Mouse (Mus musculus): Measurements from ENCODE around the gene Tomm34. TPM values are rescaled to one million over a fixed set of nuclear protein-coding genes. Genes with fewer than 3 reads are reported as not detected.

Tomm34 gene
- polyA plus RNA-seq, 1 experiment from 2014 or later = 60.7 TPM

DNA sequence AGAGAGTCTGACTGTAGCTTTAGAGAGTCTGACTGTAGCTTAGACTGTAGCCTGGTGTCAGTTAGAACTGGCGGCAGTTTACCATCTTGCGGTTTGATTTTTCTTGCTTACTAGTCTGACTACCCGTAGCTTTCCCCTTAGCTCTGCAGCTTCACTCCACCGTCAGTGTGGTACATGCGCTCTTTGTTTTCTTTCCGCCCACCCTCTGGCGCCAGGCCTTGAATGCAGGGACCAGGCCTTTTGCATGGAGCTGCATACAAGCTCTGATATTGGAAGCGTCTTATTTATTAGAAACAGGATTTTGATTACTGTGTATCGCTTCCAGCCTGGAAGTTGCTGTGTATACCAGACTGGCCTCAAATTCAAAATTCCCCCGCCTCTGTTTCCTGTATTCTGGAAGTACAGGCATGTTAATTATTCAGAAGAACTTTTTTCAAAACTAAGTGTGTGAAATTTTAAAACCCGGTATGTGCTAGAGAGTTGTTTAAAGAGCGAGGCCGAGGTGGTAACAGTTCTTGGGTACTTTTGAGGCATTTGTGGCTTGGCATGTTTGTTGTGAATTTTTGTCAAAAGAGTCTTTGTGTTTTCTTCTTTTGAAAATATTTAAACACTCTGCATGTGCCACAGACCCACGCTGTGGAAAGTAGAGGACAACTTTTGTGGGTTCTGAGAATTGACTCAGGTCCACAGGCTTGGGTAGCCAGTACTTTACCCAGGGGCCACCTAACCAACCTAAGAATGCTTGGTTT, 35.5 kb upstream of the Tomm34 start:
- H3K9me3 ChIP-seq (ENCODE audit: control insufficient read depth, low read length) = no peaks in the 10 kb centered on the region
- H3K4me2 ChIP-seq (ENCODE audit: low read length) = no peak overlapping the region
- peaks cover 36% of the 10 kb centered on the region; the same call in 1 of the 2 replicates for H3K36me3 ChIP-seq (ENCODE audit: control insufficient read depth, insufficient read depth, low read length)
- H3K27ac ChIP-seq (replicated peaks in 1 of 2; ENCODE audit: control insufficient read depth in 1 of 2, insufficient read depth in 1 of 2, low read depth in 2 of 2, low read length in 2 of 2) = no peak overlapping the region
- ATAC-seq (ENCODE audit: insufficient number of reproducible peaks, insufficient read depth, low FRiP score, low read depth) = no peak
- H3K4me1 ChIP-seq (ENCODE audit: control insufficient read depth in 2 of 2, insufficient read depth in 2 of 2, low read length in 2 of 2) = peaks cover 7 to 13% of the 10 kb centered on the region in 2 experiments
- no peak overlapping the region for H3K9ac ChIP-seq (ENCODE audit: low read length)
- no peaks in the 10 kb centered on the region for H3K27me3 ChIP-seq (ENCODE audit: control insufficient read depth, insufficient read depth, low read length)
- WGBS = 84% methylated on average over 14 of the region's 14 CpGs
- no peak overlapping the region for H3K4me3 ChIP-seq (ENCODE audit: control insufficient read depth in 1 of 2, insufficient read depth in 1 of 2, low read depth in 1 of 2, low read length in 2 of 2)

- H3K4me2 ChIP-seq (ENCODE audit: low read length) = no peak overlapping the region
- no peak overlapping the region for H3K9ac ChIP-seq (ENCODE audit: low read length)
- no peaks in the 10 kb centered on the region for H3K9me3 ChIP-seq (ENCODE audit: control insufficient read depth, low read length)
- ATAC-seq (ENCODE audit: insufficient number of reproducible peaks, insufficient read depth, low FRiP score, low read depth) = no peak
- peaks cover 3 to 9% of the 10 kb centered on the region in 2 experiments for H3K4me1 ChIP-seq (ENCODE audit: control insufficient read depth in 2 of 2, insufficient read depth in 2 of 2, low read length in 2 of 2)
- H3K27ac ChIP-seq (replicated peaks in 1 of 2; ENCODE audit: control insufficient read depth in 1 of 2, insufficient read depth in 1 of 2, low read depth in 2 of 2, low read length in 2 of 2) = no peak overlapping the region
- H3K27me3 ChIP-seq (ENCODE audit: control insufficient read depth, insufficient read depth, low read length) = no peaks in the 10 kb centered on the region
- H3K36me3 ChIP-seq (ENCODE audit: control insufficient read depth, insufficient read depth, low read length) = peaks cover 58% of the 10 kb centered on the region
- H3K4me3 ChIP-seq (ENCODE audit: control insufficient read depth in 1 of 2, insufficient read depth in 1 of 2, low read depth in 1 of 2, low read length in 2 of 2) = no peak overlapping the region
- WGBS = 43% methylated on average over 4 of the region's 4 CpGs
Measured at GRCm38 (mm10) chr2:164103501-164103900, 32.5 kb upstream of the Tomm34 start.

DNA sequence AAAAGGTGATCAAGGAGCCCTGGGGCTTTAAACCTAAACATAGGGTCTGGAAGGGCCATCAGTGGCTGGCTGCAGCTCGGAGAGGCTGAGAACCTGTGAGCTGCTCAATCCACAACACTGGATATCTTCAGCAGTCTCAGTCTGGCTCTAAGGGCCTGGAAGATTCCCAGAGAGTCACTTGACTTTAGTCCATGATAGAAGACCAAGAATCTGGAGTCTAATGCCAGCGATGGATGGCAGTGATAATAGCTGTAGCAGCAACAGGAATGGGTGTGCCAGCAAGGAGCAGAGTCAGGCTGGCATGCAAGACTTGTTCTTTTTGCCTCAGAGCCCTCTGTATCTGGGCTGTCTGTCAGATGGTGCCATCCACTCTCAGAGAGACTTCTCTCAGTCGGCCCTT, 31.4 kb upstream of the Tomm34 start:
- WGBS = 82% methylated on average over 3 of the region's 3 CpGs
- ATAC-seq (ENCODE audit: insufficient number of reproducible peaks, insufficient read depth, low FRiP score, low read depth) = no peak
- Histone ChIP-seq H3K4me2 (ENCODE audit: low read length) (no peak overlapping the region), H3K4me1 (ENCODE audit: control insufficient read depth in 2 of 2, insufficient read depth in 2 of 2, low read length in 2 of 2) (peaks cover 0 to 3% of the 10 kb centered on the region in 2 experiments; a peak in 2 of 4 replicates), H3K27ac (replicated peaks in 1 of 2; ENCODE audit: control insufficient read depth in 1 of 2, insufficient read depth in 1 of 2, low read depth in 2 of 2, low read length in 2 of 2) (no peak overlapping the region), H3K4me3 (ENCODE audit: control insufficient read depth in 1 of 2, insufficient read depth in 1 of 2, low read depth in 1 of 2, low read length in 2 of 2) (no peak overlapping the region), H3K9me3 (ENCODE audit: control insufficient read depth, low read length) (no peaks in the 10 kb centered on the region), H3K36me3 (ENCODE audit: control insufficient read depth, insufficient read depth, low read length) (peaks cover 67% of the 10 kb centered on the region), H3K27me3 (ENCODE audit: control insufficient read depth, insufficient read depth, low read length) (no peaks in the 10 kb centered on the region), H3K9ac (ENCODE audit: low read length) (no peak overlapping the region)

GRCm38 (mm10) chr2:164101936-164102335, 31.0 kb upstream of the Tomm34 start:
- H3K4me2 ChIP-seq (ENCODE audit: low read length) = no peak overlapping the region
- WGBS = 85% methylated on average over 1 of the region's 1 CpGs
- no peaks in the 10 kb centered on the region for H3K27me3 ChIP-seq (ENCODE audit: control insufficient read depth, insufficient read depth, low read length)
- no peak overlapping the region for H3K4me3 ChIP-seq (ENCODE audit: control insufficient read depth in 1 of 2, insufficient read depth in 1 of 2, low read depth in 1 of 2, low read length in 2 of 2)
- H3K9me3 ChIP-seq (ENCODE audit: control insufficient read depth, low read length) = no peaks in the 10 kb centered on the region
- H3K27ac ChIP-seq (replicated peaks in 1 of 2; ENCODE audit: control insufficient read depth in 1 of 2, insufficient read depth in 1 of 2, low read depth in 2 of 2, low read length in 2 of 2) = no peak overlapping the region
- H3K36me3 ChIP-seq (ENCODE audit: control insufficient read depth, insufficient read depth, low read length) = peaks cover 68% of the 10 kb centered on the region
- no peak for ATAC-seq (ENCODE audit: insufficient number of reproducible peaks, insufficient read depth, low FRiP score, low read depth)
- H3K4me1 ChIP-seq (ENCODE audit: control insufficient read depth in 2 of 2, insufficient read depth in 2 of 2, low read length in 2 of 2) = no peaks in the 10 kb centered on the region; a peak in 1 of 4 replicates
- H3K9ac ChIP-seq (ENCODE audit: low read length) = no peak overlapping the region

DNA sequence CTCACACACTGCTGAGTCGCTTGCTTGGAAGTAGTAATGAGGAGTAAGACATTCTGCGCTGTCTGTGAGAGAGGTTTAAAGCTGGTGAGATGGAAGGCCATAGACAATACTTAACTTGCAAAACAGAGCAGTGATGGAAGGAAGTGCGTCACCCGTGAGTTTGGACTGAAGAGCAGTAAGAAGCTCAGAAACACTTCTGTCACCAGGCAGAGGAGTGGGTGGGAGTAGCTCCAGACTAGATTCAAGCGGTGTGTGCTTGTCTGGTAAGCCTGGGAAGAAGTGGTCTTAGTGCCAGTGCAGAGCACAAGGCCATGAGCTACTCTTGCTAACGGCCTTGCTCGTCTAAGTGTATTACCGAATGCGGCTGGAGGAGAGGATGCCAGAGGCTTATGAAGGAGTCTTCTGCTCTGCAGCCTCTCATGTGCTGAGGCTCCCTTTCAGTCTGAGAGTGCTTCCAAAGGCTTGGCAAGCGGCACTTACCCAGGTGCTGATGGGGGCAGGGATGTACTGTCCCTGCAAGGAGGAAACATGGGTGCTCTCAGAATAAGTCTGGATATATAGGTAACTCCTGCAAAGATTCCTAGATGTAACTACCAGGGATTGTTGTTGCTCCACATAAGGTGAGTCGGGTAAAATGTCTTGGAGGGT, 27.8 kb upstream of the Tomm34 start:
- Histone ChIP-seq H3K9ac (ENCODE audit: low read length) (no peak overlapping the region), H3K27me3 (ENCODE audit: control insufficient read depth, insufficient read depth, low read length) (no peaks in the 10 kb centered on the region), H3K4me2 (ENCODE audit: low read length) (no peak overlapping the region), H3K9me3 (ENCODE audit: control insufficient read depth, low read length) (no peaks in the 10 kb centered on the region), H3K4me1 (ENCODE audit: control insufficient read depth in 2 of 2, insufficient read depth in 2 of 2, low read length in 2 of 2) (no peaks in the 10 kb centered on the region), H3K27ac (replicated peaks in 1 of 2; ENCODE audit: control insufficient read depth in 1 of 2, insufficient read depth in 1 of 2, low read depth in 2 of 2, low read length in 2 of 2) (no peak overlapping the region), H3K36me3 (ENCODE audit: control insufficient read depth, insufficient read depth, low read length) (peaks cover 62% of the 10 kb centered on the region), H3K4me3 (ENCODE audit: control insufficient read depth in 1 of 2, insufficient read depth in 1 of 2, low read depth in 1 of 2, low read length in 2 of 2) (no peak overlapping the region)
- 91% methylated on average over 11 of the region's 11 CpGs for WGBS
- no peak for ATAC-seq (ENCODE audit: insufficient number of reproducible peaks, insufficient read depth, low FRiP score, low read depth)

GRCm38 (mm10) chr2:164094152-164094551, 23.2 kb upstream of the Tomm34 start:
- no peak for ATAC-seq (ENCODE audit: insufficient number of reproducible peaks, insufficient read depth, low FRiP score, low read depth)
- WGBS = 38% methylated on average over 7 of the region's 7 CpGs
- H3K4me2 ChIP-seq (ENCODE audit: low read length) = no peak overlapping the region
- H3K9me3 ChIP-seq (ENCODE audit: control insufficient read depth, low read length) = no peaks in the 10 kb centered on the region
- H3K4me3 ChIP-seq (ENCODE audit: control insufficient read depth in 1 of 2, insufficient read depth in 1 of 2, low read depth in 1 of 2, low read length in 2 of 2) = no peak overlapping the region
- no peak overlapping the region for H3K27ac ChIP-seq (replicated peaks in 1 of 2; ENCODE audit: control insufficient read depth in 1 of 2, insufficient read depth in 1 of 2, low read depth in 2 of 2, low read length in 2 of 2)
- H3K9ac ChIP-seq (ENCODE audit: low read length) = no peak overlapping the region
- no peaks in the 10 kb centered on the region for H3K4me1 ChIP-seq (ENCODE audit: control insufficient read depth in 2 of 2, insufficient read depth in 2 of 2, low read length in 2 of 2)
- H3K27me3 ChIP-seq (ENCODE audit: control insufficient read depth, insufficient read depth, low read length) = no peaks in the 10 kb centered on the region
- H3K36me3 ChIP-seq (ENCODE audit: control insufficient read depth, insufficient read depth, low read length) = peaks cover 44% of the 10 kb centered on the region

GRCm38 (mm10) chr2:164089508-164089907, 18.5 kb upstream of the Tomm34 start:
- Histone ChIP-seq H3K27me3 (ENCODE audit: control insufficient read depth, insufficient read depth, low read length) (no peaks in the 10 kb centered on the region), H3K36me3 (ENCODE audit: control insufficient read depth, insufficient read depth, low read length) (peaks cover 62% of the 10 kb centered on the region), H3K9me3 (ENCODE audit: control insufficient read depth, low read length) (no peaks in the 10 kb centered on the region), H3K4me3 (ENCODE audit: control insufficient read depth in 1 of 2, insufficient read depth in 1 of 2, low read depth in 1 of 2, low read length in 2 of 2) (no peak overlapping the region), H3K27ac (replicated peaks in 1 of 2; ENCODE audit: control insufficient read depth in 1 of 2, insufficient read depth in 1 of 2, low read depth in 2 of 2, low read length in 2 of 2) (no peak overlapping the region), H3K4me1 (ENCODE audit: control insufficient read depth in 2 of 2, insufficient read depth in 2 of 2, low read length in 2 of 2) (no peaks in the 10 kb centered on the region), H3K9ac (ENCODE audit: low read length) (no peak overlapping the region), H3K4me2 (ENCODE audit: low read length) (no peak overlapping the region)
- WGBS = 88% methylated on average over 4 of the region's 4 CpGs
- no peak for ATAC-seq (ENCODE audit: insufficient number of reproducible peaks, insufficient read depth, low FRiP score, low read depth)

Measured in heart, embryonic 14.5 days (tissue).